Mouse (Mus musculus) midbrain, embryonic 15.5 days (tissue): ENCODE measurements at regions not wholly inside any gene's neighbourhood (a gene's known extent, or its start where the extent isn't known, plus 50 kb on each side); places are given as distances from the start of the nearest gene placed in this dataset.
A peak's percentile ranks its signal among the peaks of the same experiment; 100 is the strongest.

Source experiments
- ATAC-seq: fragments of 200-750 bp; cut with Nextera tagmentation; replicated peaks from 2 replicates; pipeline ENCODE4 v1.8.0; 2017; ENCODE audit warnings: moderate TSS enrichment
- H3K27ac ChIP-seq: fragments of 300-500 bp; sonication (generic); 2 replicates; pipeline ENCODE4 v1.5.1; 2015; ENCODE audit warnings: mild to moderate bottlenecking, inconsistent platforms
- H3K27me3 ChIP-seq: fragments of 300-500 bp; sonication (generic); replicated peaks from 2 replicates; pipeline ENCODE4 v1.6.1; 2015; ENCODE audit warnings: inconsistent platforms
- H3K36me3 ChIP-seq: fragments of 300-500 bp; sonication (generic); replicated peaks from 2 replicates; pipeline ENCODE4 v1.6.1; 2015; ENCODE audit warnings: inconsistent platforms
- H3K4me1 ChIP-seq: fragments of 300-500 bp; sonication (generic); 2 replicates; pipeline ENCODE4 v1.6.1; 2015; ENCODE audit warnings: inconsistent platforms
- H3K4me2 ChIP-seq: fragments of 300-500 bp; sonication (generic); 2 replicates; pipeline ENCODE4 v1.6.1; 2015; ENCODE audit warnings: inconsistent platforms, mild to moderate bottlenecking, moderate library complexity
- H3K4me3 ChIP-seq: fragments of 300-500 bp; sonication (generic); 2 replicates; pipeline ENCODE4 v1.5.1; 2015; ENCODE audit warnings: mild to moderate bottlenecking, inconsistent platforms
- H3K9ac ChIP-seq: fragments of 300-500 bp; sonication (generic); 2 replicates; pipeline ENCODE4 v1.6.1; 2015; ENCODE audit warnings: mild to moderate bottlenecking, inconsistent platforms
- H3K9me3 ChIP-seq: fragments of 300-500 bp; sonication (generic); 2 replicates; pipeline ENCODE4 v1.6.1; 2016; ENCODE audit warnings: inconsistent platforms
- WGBS: fragments of 180-500 bp; shearing (Covaris S2); methylation state at CpG from one replicate; pipeline ENCODE4 v1.1.7; 2015; ENCODE audit warnings: mixed read lengths; 5-methylcytosine and 5-hydroxymethylcytosine counted together

GRCm38 (mm10) chr4:45592766-45593165, 60.5 kb upstream of the Shb start:
- H3K36me3 ChIP-seq, result no peaks in the 10 kb centered on the region
- no peak overlapping the region for H3K4me2 ChIP-seq
- H3K27ac ChIP-seq, result no peak overlapping the region
- no peak for ATAC-seq
- peaks cover 21% of the 10 kb centered on the region for H3K4me1 ChIP-seq
- no peak overlapping the region for H3K9ac ChIP-seq
- H3K4me3 ChIP-seq, result no peak overlapping the region
- H3K27me3 ChIP-seq, result 0 out of 2 replicates have a peak, but pooled peaks cover 7% of the 10 kb centered on the region
- H3K9me3 ChIP-seq, result no peaks in the 10 kb centered on the region
- 40% methylated on average over 2 of the region's 2 CpGs for WGBS

DNA sequence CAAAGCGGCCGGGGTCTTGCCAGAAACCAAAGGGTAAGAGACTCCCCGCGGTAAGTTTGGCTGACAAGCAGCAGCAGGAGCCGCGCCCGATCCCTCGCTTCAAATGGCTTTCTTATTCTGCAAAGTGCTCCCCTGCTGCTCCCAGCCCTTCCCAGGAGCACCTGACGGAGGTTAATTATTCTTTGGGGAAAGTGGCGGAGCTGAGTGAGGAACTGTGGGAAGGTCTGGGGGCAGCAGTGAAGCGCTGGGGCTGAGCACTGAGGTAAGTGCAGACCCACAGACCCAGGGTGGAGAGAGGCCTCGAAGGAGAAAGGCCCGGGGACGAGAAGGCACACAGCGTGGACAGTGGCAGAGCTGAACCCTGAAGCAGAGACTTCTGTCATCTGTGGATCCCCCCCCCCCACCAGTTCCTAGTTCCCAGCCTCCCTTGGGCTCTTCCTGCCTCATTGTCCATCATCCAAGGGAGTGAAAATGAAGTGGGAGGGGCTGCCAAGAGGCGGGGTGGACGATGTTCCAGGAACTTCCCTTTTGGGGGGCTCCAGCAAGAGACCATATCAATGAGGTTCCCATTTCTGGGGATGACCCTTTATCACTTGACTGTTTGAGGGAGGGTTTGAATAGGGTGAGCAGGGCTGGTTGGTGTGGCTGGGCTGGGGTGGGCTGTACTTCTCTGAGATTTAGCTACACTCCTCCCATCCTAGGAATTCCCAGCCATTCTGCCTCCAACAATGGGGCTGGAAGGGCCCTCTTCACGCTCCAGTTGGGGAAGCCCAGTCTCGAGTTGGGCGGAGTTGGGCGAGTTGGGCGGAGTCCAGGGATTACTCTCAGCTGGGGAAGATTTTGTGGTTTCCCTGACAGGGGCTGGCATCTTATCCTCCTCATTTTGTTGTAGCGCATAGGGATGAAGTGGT, 59.4 kb upstream of the Shb start:
- peak; percentile 34; the same call in 1 of the 2 replicates for ATAC-seq
- WGBS, result 3% methylated on average over 23 of the region's 23 CpGs
- Histone ChIP-seq H3K36me3 (no peaks in the 10 kb centered on the region), H3K27ac (no peak overlapping the region), H3K9me3 (no peaks in the 10 kb centered on the region), H3K4me3 (0 out of 2 replicates have a peak overlapping the region, but pooled peaks have one; percentile 7), H3K27me3 (0 out of 2 replicates have a peak, but pooled peaks cover 7% of the 10 kb centered on the region), H3K4me2 (peak overlapping the region; percentile 40), H3K4me1 (peaks cover 21% of the 10 kb centered on the region), H3K9ac (no peak overlapping the region)

DNA sequence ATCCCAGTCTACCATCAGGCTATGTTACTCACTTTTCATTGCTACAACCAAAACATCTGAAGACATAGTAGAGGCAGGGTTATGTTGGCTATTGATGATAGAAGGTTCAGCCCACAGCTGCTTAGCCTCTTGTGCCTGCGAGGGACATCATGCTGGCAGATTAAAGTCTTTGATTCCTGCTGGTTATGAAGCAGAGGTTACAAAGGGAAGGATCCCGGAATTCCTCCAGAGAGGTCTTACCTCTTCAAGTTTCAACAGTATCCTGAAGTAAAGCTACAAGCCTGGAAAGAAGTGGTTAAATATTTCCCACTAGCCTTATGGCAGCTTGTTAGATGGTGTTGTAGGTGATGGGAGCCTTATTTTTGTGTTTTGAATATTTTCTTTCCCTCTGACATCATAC, 58.6 kb upstream of the Shb start:
- H3K4me1 ChIP-seq, result peaks cover 21% of the 10 kb centered on the region
- H3K4me2 ChIP-seq, result peak overlapping the region; percentile 40; the same call in 1 of the 2 replicates
- H3K27ac ChIP-seq, result no peak overlapping the region
- H3K27me3 ChIP-seq, result peaks cover 7% of the 10 kb centered on the region; the same call in 1 of the 2 replicates
- no peaks in the 10 kb centered on the region for H3K36me3 ChIP-seq
- no peak overlapping the region for H3K9ac ChIP-seq
- no peak for ATAC-seq
- 4% methylated on average over 2 of the region's 2 CpGs for WGBS
- H3K9me3 ChIP-seq, result no peaks in the 10 kb centered on the region
- no peak overlapping the region for H3K4me3 ChIP-seq

DNA sequence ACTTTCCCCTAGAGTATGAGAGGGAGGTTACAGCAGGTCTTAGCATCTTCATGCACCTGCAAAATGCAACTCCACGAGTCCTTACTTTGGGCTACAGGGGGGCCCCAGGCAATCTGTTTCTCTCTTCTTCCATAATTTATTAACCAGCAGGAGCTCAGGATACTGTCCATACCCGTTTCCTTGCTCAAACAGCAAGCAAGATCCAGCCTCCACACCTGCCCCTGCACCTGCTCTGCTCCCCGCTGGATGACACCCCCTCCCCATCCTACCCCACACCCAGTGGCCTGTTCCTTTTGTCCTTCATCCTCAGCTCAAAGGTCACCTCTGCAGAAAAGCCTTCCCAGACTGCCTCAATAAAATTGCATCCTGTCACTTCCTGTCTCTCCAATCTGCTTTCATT, 56.1 kb upstream of the Shb start:
- Histone ChIP-seq H3K4me2 (no peak overlapping the region), H3K27me3 (peaks cover 7% of the 10 kb centered on the region; the same call in 1 of the 2 replicates), H3K4me3 (no peak overlapping the region), H3K27ac (no peak overlapping the region), H3K36me3 (no peaks in the 10 kb centered on the region), H3K4me1 (peaks cover 21% of the 10 kb centered on the region), H3K9ac (no peak overlapping the region), H3K9me3 (no peaks in the 10 kb centered on the region)
- no peak for ATAC-seq
- WGBS, result 23% methylated on average over 3 of the region's 3 CpGs

GRCm38 (mm10) chr4:45587202-45587601, 54.9 kb upstream of the Shb start:
- no peak overlapping the region for H3K4me2 ChIP-seq
- H3K9ac ChIP-seq, result no peak overlapping the region
- no peaks in the 10 kb centered on the region for H3K9me3 ChIP-seq
- WGBS, result 69% methylated on average over 2 of the region's 2 CpGs
- H3K36me3 ChIP-seq, result no peaks in the 10 kb centered on the region
- peaks cover 20% of the 10 kb centered on the region for H3K4me1 ChIP-seq
- H3K4me3 ChIP-seq, result no peak overlapping the region
- no peak overlapping the region for H3K27ac ChIP-seq
- peaks cover 7% of the 10 kb centered on the region; the same call in 1 of the 2 replicates for H3K27me3 ChIP-seq
- no peak for ATAC-seq

- no peaks in the 10 kb centered on the region for H3K36me3 ChIP-seq
- H3K27ac ChIP-seq, result no peak overlapping the region
- ATAC-seq, result no peak
- 36% methylated on average over 2 of the region's 2 CpGs for WGBS
- no peak overlapping the region for H3K9ac ChIP-seq
- no peaks in the 10 kb centered on the region for H3K9me3 ChIP-seq
- H3K4me3 ChIP-seq, result no peak overlapping the region
- peaks cover 7% of the 10 kb centered on the region; the same call in 1 of the 2 replicates for H3K27me3 ChIP-seq
- peaks cover 11% of the 10 kb centered on the region for H3K4me1 ChIP-seq
- H3K4me2 ChIP-seq, result no peak overlapping the region
Measured at GRCm38 (mm10) chr4:45586310-45586709, 54.0 kb upstream of the Shb start.

DNA sequence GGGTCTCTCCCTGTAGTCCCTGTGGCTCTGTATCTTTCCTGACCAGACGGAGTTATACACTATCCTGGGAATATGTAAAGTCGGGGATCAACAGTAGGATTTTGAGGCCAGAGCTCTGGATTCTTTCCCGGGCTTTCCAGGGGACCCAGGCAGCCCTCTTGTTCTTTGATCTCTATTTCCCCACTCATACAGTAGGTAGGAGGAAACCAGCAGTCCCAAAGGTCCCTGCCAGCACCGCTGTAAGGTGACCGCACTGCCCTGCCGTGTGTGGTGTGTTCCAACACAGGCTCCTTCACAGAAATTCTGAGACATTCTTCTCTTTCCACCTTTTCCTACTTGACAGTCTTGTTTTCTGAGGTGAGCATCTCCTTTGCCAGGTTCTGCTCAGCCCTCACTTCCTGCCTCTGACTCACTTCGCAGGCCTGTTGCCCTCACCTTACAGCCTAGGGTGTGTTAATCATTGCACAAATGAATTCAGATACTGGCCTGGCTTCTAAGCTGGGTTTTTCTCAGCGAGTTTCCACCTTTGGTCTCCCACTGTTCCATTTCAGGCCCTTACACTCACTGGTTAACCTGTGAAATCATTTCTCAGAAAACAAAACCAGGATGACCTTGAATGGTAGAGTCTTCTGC, 53.0 kb upstream of the Shb start:
- Histone ChIP-seq H3K4me3 (no peak overlapping the region), H3K4me2 (no peak overlapping the region), H3K9ac (no peak overlapping the region), H3K27ac (no peak overlapping the region), H3K4me1 (peaks cover 3% of the 10 kb centered on the region; the same call in 1 of the 2 replicates), H3K9me3 (no peaks in the 10 kb centered on the region), H3K27me3 (peaks cover 2% of the 10 kb centered on the region; the same call in 1 of the 2 replicates), H3K36me3 (no peaks in the 10 kb centered on the region)
- 61% methylated on average over 8 of the region's 8 CpGs for WGBS
- ATAC-seq, result no peak

GRCm38 (mm10) chr4:45583966-45584365, 51.7 kb upstream of the Shb start:
- Histone ChIP-seq H3K4me2 (no peak overlapping the region), H3K27ac (no peak overlapping the region), H3K4me1 (peaks cover 2% of the 10 kb centered on the region), H3K4me3 (no peak overlapping the region), H3K9me3 (no peaks in the 10 kb centered on the region), H3K9ac (no peak overlapping the region), H3K27me3 (no peaks in the 10 kb centered on the region; the same call in 1 of the 2 replicates), H3K36me3 (no peaks in the 10 kb centered on the region)
- WGBS, result 56% methylated on average over 4 of the region's 4 CpGs
- ATAC-seq, result no peak

GRCm38 (mm10) chr4:45582496-45582895, 50.2 kb upstream of the Shb start:
- no peak overlapping the region for H3K4me3 ChIP-seq
- ATAC-seq, result no peak
- no peak overlapping the region for H3K27ac ChIP-seq
- H3K9ac ChIP-seq, result no peak overlapping the region
- peaks cover 8% of the 10 kb centered on the region for H3K4me1 ChIP-seq
- no peaks in the 10 kb centered on the region for H3K36me3 ChIP-seq
- H3K4me2 ChIP-seq, result no peak overlapping the region
- no peaks in the 10 kb centered on the region; the same call in 1 of the 2 replicates for H3K27me3 ChIP-seq
- H3K9me3 ChIP-seq, result no peaks in the 10 kb centered on the region
- 79% methylated on average over 5 of the region's 5 CpGs for WGBS
